Mouse (Mus musculus): ENCODE measurements around the gene Zbtb46. TPM values are rescaled to one million over a fixed set of nuclear protein-coding genes. Genes with fewer than 3 reads are reported as not detected.

Zbtb46 gene
- polyA plus RNA-seq, 1 experiment from 2014 or later: 9.1 TPM

DNA sequence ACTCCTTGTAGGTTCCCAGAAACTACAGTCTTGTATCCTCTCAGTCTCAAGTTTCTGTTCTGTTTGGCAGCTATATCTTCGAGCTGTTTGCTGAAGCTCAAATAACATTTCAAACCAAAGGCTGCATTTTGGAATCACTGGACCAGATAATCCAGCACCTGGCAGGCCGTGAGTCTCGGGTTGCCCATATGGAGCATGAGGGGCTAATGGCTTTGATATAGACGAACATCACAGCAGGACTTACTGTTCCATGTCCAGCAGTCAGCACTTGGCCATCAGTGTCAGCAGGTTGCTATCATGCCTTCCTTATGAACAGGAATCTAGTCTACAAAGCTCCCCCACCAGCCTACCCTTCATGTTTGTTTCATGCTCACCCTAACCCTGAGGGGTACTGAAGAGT lies 118.8 kb downstream of the Zbtb46 start:
- ATAC-seq (replicated peaks; ENCODE audit: low FRiP score, low TSS enrichment, low read depth) (no peak), DNase-seq (ENCODE audit: low spot score) (no peak)
- Histone ChIP-seq H3K9ac (ENCODE audit: low read length) (no peak overlapping the region), H3K9me3 (ENCODE audit: control insufficient read depth, low read length) (no peaks in the 10 kb centered on the region), H3K27me3 (replicated peaks; ENCODE audit: control insufficient read depth, insufficient read depth, low read length) (no peaks in the 10 kb centered on the region), H3K36me3 (ENCODE audit: control insufficient read depth, insufficient read depth, low read length) (peaks cover 80% of the 10 kb centered on the region), H3K4me2 (ENCODE audit: low read length) (no peak overlapping the region), H3K27ac (ENCODE audit: low read depth) (no peak overlapping the region), H3K4me3 (ENCODE audit: low read depth, low read length) (no peak overlapping the region), H3K4me1 (replicated peaks; ENCODE audit: control insufficient read depth, insufficient read depth, low read length) (no peaks in the 10 kb centered on the region)
- 90% methylated on average over 4 of the region's 4 CpGs for WGBS

Other genes starting within 250 kb of the Zbtb46 start
- 0.09 TPM in 1 of 2 replicates, not detected in the other for gene Srms, start 246.2 kb downstream of the Zbtb46 start, polyA plus RNA-seq (2014; fragmentation: Nextera tagmentation; extraction: Ambion mirVana)
- not detected in 2 replicates for gene Fndc11, start 239.4 kb downstream of the Zbtb46 start, polyA plus RNA-seq (2014; fragmentation: Nextera tagmentation; extraction: Ambion mirVana)
- gene Helz2, start 217.4 kb downstream of the Zbtb46 start, polyA plus RNA-seq (2014; fragmentation: Nextera tagmentation; extraction: Ambion mirVana): 2.6 and 2.8 TPM in 2 replicates
- 16.4 and 16.6 TPM in 2 replicates for gene Gmeb2, start 171.4 kb downstream of the Zbtb46 start, polyA plus RNA-seq (2014; fragmentation: Nextera tagmentation; extraction: Ambion mirVana)
- gene Stmn3, start 144.9 kb downstream of the Zbtb46 start, polyA plus RNA-seq (2014; fragmentation: Nextera tagmentation; extraction: Ambion mirVana): 56.5 and 63.9 TPM in 2 replicates
- 53.7 and 57.1 TPM in 2 replicates for gene Rtel1, start 139.7 kb downstream of the Zbtb46 start, polyA plus RNA-seq (2014; fragmentation: Nextera tagmentation; extraction: Ambion mirVana)
- 34.4 and 38.2 TPM in 2 replicates for gene Zgpat, start 94.5 kb downstream of the Zbtb46 start, polyA plus RNA-seq (2014; fragmentation: Nextera tagmentation; extraction: Ambion mirVana)
- 50.3 and 52.6 TPM in 2 replicates for gene Arfrp1, start 94.0 kb downstream of the Zbtb46 start, polyA plus RNA-seq (2014; fragmentation: Nextera tagmentation; extraction: Ambion mirVana)
- 20.5 and 22.2 TPM in 2 replicates for gene Lime1, start 79.3 kb downstream of the Zbtb46 start, polyA plus RNA-seq (2014; fragmentation: Nextera tagmentation; extraction: Ambion mirVana)
- 0.14 and 0.36 TPM in 2 replicates for gene Abhd16b, start 33.8 kb upstream of the Zbtb46 start, polyA plus RNA-seq (2014; fragmentation: Nextera tagmentation; extraction: Ambion mirVana)
- 152 and 172 TPM in 2 replicates for gene Tpd52l2, start 37.7 kb upstream of the Zbtb46 start, polyA plus RNA-seq (2014; fragmentation: Nextera tagmentation; extraction: Ambion mirVana)
- 79.4 and 79.8 TPM in 2 replicates for gene Dnajc5, start 61.1 kb upstream of the Zbtb46 start, polyA plus RNA-seq (2014; fragmentation: Nextera tagmentation; extraction: Ambion mirVana)
- gene Uckl1, start 125.5 kb upstream of the Zbtb46 start, polyA plus RNA-seq (2014; fragmentation: Nextera tagmentation; extraction: Ambion mirVana): 62.8 and 65.1 TPM in 2 replicates
- gene Prpf6, start 132.4 kb upstream of the Zbtb46 start, polyA plus RNA-seq (2014; fragmentation: Nextera tagmentation; extraction: Ambion mirVana): 53.6 and 59.9 TPM in 2 replicates
- gene Zfp512b, start 133.4 kb upstream of the Zbtb46 start, polyA plus RNA-seq (2014; fragmentation: Nextera tagmentation; extraction: Ambion mirVana): 35.0 TPM in 2 replicates
- 25.4 and 26.4 TPM in 2 replicates for gene Samd10, start 139.8 kb upstream of the Zbtb46 start, polyA plus RNA-seq (2014; fragmentation: Nextera tagmentation; extraction: Ambion mirVana)
- gene Gm29797, start 197.6 kb upstream of the Zbtb46 start, polyA plus RNA-seq (2014; fragmentation: Nextera tagmentation; extraction: Ambion mirVana): 1.2 and 2.5 TPM in 2 replicates
- gene Sox18, start 212.2 kb upstream of the Zbtb46 start, polyA plus RNA-seq (2014; fragmentation: Nextera tagmentation; extraction: Ambion mirVana): 25.5 and 30.5 TPM in 2 replicates
- 24.7 and 25.3 TPM in 2 replicates for gene Tcea2, start 220.9 kb upstream of the Zbtb46 start, polyA plus RNA-seq (2014; fragmentation: Nextera tagmentation; extraction: Ambion mirVana)
- 64.2 and 68.9 TPM in 2 replicates for gene Rgs19, start 234.6 kb upstream of the Zbtb46 start, polyA plus RNA-seq (2014; fragmentation: Nextera tagmentation; extraction: Ambion mirVana)
- not detected in 2 replicates for gene Lkaaear1, start 239.0 kb upstream of the Zbtb46 start, polyA plus RNA-seq (2014; fragmentation: Nextera tagmentation; extraction: Ambion mirVana)

Measured in intestine, embryonic 14.5 days (tissue).